Mouse (Mus musculus): ENCODE measurements around the gene Resp18. TPM values are rescaled to one million over a fixed set of nuclear protein-coding genes. Genes with fewer than 3 reads are reported as not detected.

Resp18 gene
- polyA plus RNA-seq, 1 experiment from 2014 or later, result 203 TPM

- Histone ChIP-seq H3K27ac (replicated peaks) (no peak overlapping the region), H3K36me3 (no peaks in the 10 kb centered on the region), H3K27me3 (no peaks in the 10 kb centered on the region), H3K4me3 (no peak overlapping the region), H3K4me2 (no peak overlapping the region), H3K9me3 (no peaks in the 10 kb centered on the region), H3K4me1 (replicated peaks) (peaks cover 18% of the 10 kb centered on the region), H3K9ac (no peak overlapping the region)
- WGBS, result 83% methylated on average over 5 of the region's 5 CpGs
- ATAC-seq (ENCODE audit: low FRiP score, low read depth), result no peak
Measured at GRCm38 (mm10) chr1:75294294-75294693, 16.1 kb upstream of the Resp18 start.

GRCm38 (mm10) chr1:75293331-75293701 lies 15.1 kb upstream of the Resp18 start:
- no peak overlapping the region for H3K27ac ChIP-seq (replicated peaks)
- H3K36me3 ChIP-seq, result no peaks in the 10 kb centered on the region
- H3K4me2 ChIP-seq, result no peak overlapping the region
- H3K27me3 ChIP-seq, result no peaks in the 10 kb centered on the region
- no peak overlapping the region for H3K9ac ChIP-seq
- no peaks in the 10 kb centered on the region for H3K9me3 ChIP-seq
- H3K4me3 ChIP-seq, result no peak overlapping the region
- ATAC-seq (ENCODE audit: low FRiP score, low read depth), result no peak
- peaks cover 28% of the 10 kb centered on the region for H3K4me1 ChIP-seq (replicated peaks)
- 83% methylated on average over 5 of the region's 5 CpGs for WGBS

- H3K27me3 ChIP-seq, result no peaks in the 10 kb centered on the region
- no peak overlapping the region for H3K27ac ChIP-seq (replicated peaks)
- ATAC-seq (ENCODE audit: low FRiP score, low read depth), result no peak
- H3K9me3 ChIP-seq, result no peaks in the 10 kb centered on the region
- no peak overlapping the region for H3K9ac ChIP-seq
- H3K4me3 ChIP-seq, result no peak overlapping the region
- 59% methylated on average over 12 of the region's 12 CpGs for WGBS
- no peak overlapping the region for H3K4me2 ChIP-seq
- H3K36me3 ChIP-seq, result no peaks in the 10 kb centered on the region
- peaks cover 32% of the 10 kb centered on the region for H3K4me1 ChIP-seq (replicated peaks)
Measured at GRCm38 (mm10) chr1:75292476-75293330, 14.5 kb upstream of the Resp18 start.

- Histone ChIP-seq H3K4me1 (replicated peaks) (peaks cover 32% of the 10 kb centered on the region), H3K9me3 (no peaks in the 10 kb centered on the region), H3K4me2 (no peak overlapping the region), H3K27ac (replicated peaks) (0 out of 2 replicates have a peak overlapping the region, but pooled peaks have one; percentile 87), H3K4me3 (no peak overlapping the region), H3K27me3 (no peaks in the 10 kb centered on the region), H3K9ac (no peak overlapping the region), H3K36me3 (no peaks in the 10 kb centered on the region)
- no peak for ATAC-seq (ENCODE audit: low FRiP score, low read depth)
- 74% methylated on average over 8 of the region's 8 CpGs for WGBS
Measured at GRCm38 (mm10) chr1:75291321-75291720, 13.1 kb upstream of the Resp18 start.

- Histone ChIP-seq H3K27me3 (no peaks in the 10 kb centered on the region), H3K4me2 (no peak overlapping the region), H3K27ac (replicated peaks) (peak overlapping the region; percentile 87), H3K9me3 (no peaks in the 10 kb centered on the region), H3K36me3 (no peaks in the 10 kb centered on the region), H3K9ac (no peak overlapping the region), H3K4me3 (no peak overlapping the region), H3K4me1 (replicated peaks) (peaks cover 32% of the 10 kb centered on the region)
- ATAC-seq (ENCODE audit: low FRiP score, low read depth), result no peak; the same call in 1 of the 2 replicates
Measured at GRCm38 (mm10) chr1:75290582-75290981, 12.4 kb upstream of the Resp18 start.

- no peaks in the 10 kb centered on the region for H3K9me3 ChIP-seq
- ATAC-seq (ENCODE audit: low FRiP score, low read depth), result no peak
- no peak overlapping the region for H3K4me3 ChIP-seq
- no peaks in the 10 kb centered on the region for H3K27me3 ChIP-seq
- WGBS, result 21% methylated on average over 8 of the region's 8 CpGs
- 0 out of 2 replicates have a peak overlapping the region, but pooled peaks have one; percentile 7 for H3K9ac ChIP-seq
- no peaks in the 10 kb centered on the region for H3K36me3 ChIP-seq
- no peak overlapping the region; the same call in 1 of the 2 replicates for H3K4me2 ChIP-seq
- peaks cover 32% of the 10 kb centered on the region for H3K4me1 ChIP-seq (replicated peaks)
- H3K27ac ChIP-seq (replicated peaks), result peak overlapping the region; percentile 87
Measured at GRCm38 (mm10) chr1:75289888-75290431, 11.7 kb upstream of the Resp18 start.

GRCm38 (mm10) chr1:75289376-75289775 lies 11.2 kb upstream of the Resp18 start:
- peak; percentile 92 for ATAC-seq (ENCODE audit: low FRiP score, low read depth)
- WGBS, result 4% methylated on average over 7 of the region's 7 CpGs
- Histone ChIP-seq H3K4me1 (replicated peaks) (peaks cover 32% of the 10 kb centered on the region), H3K36me3 (no peaks in the 10 kb centered on the region), H3K4me2 (peak overlapping the region; percentile 37), H3K9me3 (no peaks in the 10 kb centered on the region), H3K27ac (replicated peaks) (peak overlapping the region; percentile 87), H3K9ac (no peak overlapping the region), H3K27me3 (no peaks in the 10 kb centered on the region), H3K4me3 (no peak overlapping the region)

- H3K4me3 ChIP-seq, result no peak overlapping the region
- no peak overlapping the region for H3K27ac ChIP-seq (replicated peaks)
- WGBS, result 89% methylated on average over 7 of the region's 7 CpGs
- H3K9ac ChIP-seq, result no peak overlapping the region
- H3K4me2 ChIP-seq, result no peak overlapping the region
- ATAC-seq (ENCODE audit: low FRiP score, low read depth), result no peak
- H3K9me3 ChIP-seq, result no peaks in the 10 kb centered on the region
- no peaks in the 10 kb centered on the region for H3K36me3 ChIP-seq
- peaks cover 19% of the 10 kb centered on the region for H3K4me1 ChIP-seq (replicated peaks)
- no peaks in the 10 kb centered on the region; the same call in 1 of the 2 replicates for H3K27me3 ChIP-seq
Measured at GRCm38 (mm10) chr1:75284911-75285310, 6.7 kb upstream of the Resp18 start.

GRCm38 (mm10) chr1:75283017-75283416 lies 4.8 kb upstream of the Resp18 start:
- Histone ChIP-seq H3K27ac (replicated peaks) (no peak overlapping the region), H3K4me2 (no peak overlapping the region), H3K4me3 (no peak overlapping the region), H3K9me3 (no peaks in the 10 kb centered on the region), H3K36me3 (no peaks in the 10 kb centered on the region), H3K27me3 (peaks cover 3% of the 10 kb centered on the region), H3K4me1 (replicated peaks) (0 out of 2 replicates have a peak, but pooled peaks cover under 1% of the 10 kb centered on the region), H3K9ac (no peak overlapping the region)
- ATAC-seq (ENCODE audit: low FRiP score, low read depth), result peak; percentile 38; the same call in 1 of the 2 replicates
- 44% methylated on average over 5 of the region's 5 CpGs for WGBS

GRCm38 (mm10) chr1:75277195-75278188 lies 723 bp downstream of the Resp18 start:
- H3K4me3 ChIP-seq, result peak overlapping the region; percentile 50
- H3K9ac ChIP-seq, result peak overlapping the region; percentile 57
- H3K27me3 ChIP-seq, result peaks cover 8% of the 10 kb centered on the region
- peak; percentile 80; the same call in 1 of the 2 replicates for ATAC-seq (ENCODE audit: low FRiP score, low read depth)
- WGBS, result 3% methylated on average over 23 of the region's 23 CpGs
- H3K27ac ChIP-seq (replicated peaks), result peak overlapping the region; percentile 78
- H3K9me3 ChIP-seq, result no peaks in the 10 kb centered on the region
- H3K36me3 ChIP-seq, result no peaks in the 10 kb centered on the region
- peak overlapping the region; percentile 58 for H3K4me2 ChIP-seq
- no peaks in the 10 kb centered on the region for H3K4me1 ChIP-seq (replicated peaks)

GRCm38 (mm10) chr1:75264091-75264880 lies 13.9 kb downstream of the Resp18 start, which contains the start of gene Ptprn:
Gene Ptprn (minus strand): TSS chr1:75264502.
- ATAC-seq (ENCODE audit: low FRiP score, low read depth), result peak; percentile 91
- Histone ChIP-seq H3K4me1 (replicated peaks) (peaks cover 19% of the 10 kb centered on the region), H3K9ac (peak within 1 kb of the TSS; percentile 57), H3K36me3 (0 out of 2 replicates have a peak, but pooled peaks cover 2% of the 10 kb centered on the region), H3K27me3 (peaks cover 32% of the 10 kb centered on the region), H3K9me3 (no peaks in the 10 kb centered on the region), H3K4me2 (peak within 1 kb of the TSS; percentile 72), H3K4me3 (peak within 1 kb of the TSS; percentile 70), H3K27ac (replicated peaks) (peak within 1 kb of the TSS; percentile 66)
- 12% methylated on average over 31 of the region's 32 CpGs for WGBS
